Mouse (Mus musculus) small intestine, adult 10 weeks (tissue): Measurements from ENCODE around the gene Btbd8. TPM values are rescaled to one million over a fixed set of nuclear protein-coding genes. Genes with fewer than 3 reads are reported as not detected.

Experiments
- polyA plus RNA-seq: library from polyadenylated mRNA; stranded (reverse); fragments of 350-450 nt; fragmentation: Illumina TruSeq; extraction: RNeasy Lipid Tissue Mini Kit (QIAGEN cat#74804); gene quantifications from one replicate; pipeline ENCODE4 v1.2.3, GENCODE M21; 2014; ENCODE audit warnings: low replicate concordance

The Btbd8 gene
- polyA plus RNA-seq = 7.9 TPM

GRCm38 (mm10) chr5:107437464-107438281, at the start of gene Btbd8:
TSS of gene Btbd8 (plus strand) at chr5:107437997.

DNA sequence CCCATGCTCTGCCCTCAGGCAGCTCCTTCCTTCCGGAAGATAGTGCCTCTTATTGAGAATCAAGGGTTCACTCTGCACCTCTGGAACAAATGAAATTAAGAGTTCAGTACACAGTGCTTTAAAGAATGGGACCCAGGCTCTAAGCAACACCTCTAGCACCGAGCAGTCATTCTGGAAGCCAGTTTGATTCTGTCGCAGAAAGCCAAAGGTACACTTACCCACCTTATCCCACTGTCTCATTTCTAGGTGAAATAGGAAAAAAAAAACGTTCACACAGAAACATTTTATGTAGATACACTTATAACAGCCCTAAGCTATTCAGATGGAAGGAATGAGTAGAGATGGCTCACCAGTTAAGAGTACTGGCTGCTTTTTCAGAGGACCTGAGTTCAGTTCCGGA, 35.4 kb upstream of the Btbd8 start, which contains the start of gene Ephx4:
Gene Ephx4 (plus strand): TSS at position 301 of the 400 bp plus-strand sequence.

GRCm38 (mm10) chr5:107431249-107431648, 6.5 kb upstream of the Btbd8 start, which contains the start of gene Lpcat2b:
TSS of gene Lpcat2b (plus strand) at chr5:107431549.

GRCm38 (mm10) chr5:107507321-107507720, 69.5 kb downstream of the Btbd8 start, which contains the start of gene Gm42669:
TSS of gene Gm42669 (plus strand) at chr5:107507621.

DNA sequence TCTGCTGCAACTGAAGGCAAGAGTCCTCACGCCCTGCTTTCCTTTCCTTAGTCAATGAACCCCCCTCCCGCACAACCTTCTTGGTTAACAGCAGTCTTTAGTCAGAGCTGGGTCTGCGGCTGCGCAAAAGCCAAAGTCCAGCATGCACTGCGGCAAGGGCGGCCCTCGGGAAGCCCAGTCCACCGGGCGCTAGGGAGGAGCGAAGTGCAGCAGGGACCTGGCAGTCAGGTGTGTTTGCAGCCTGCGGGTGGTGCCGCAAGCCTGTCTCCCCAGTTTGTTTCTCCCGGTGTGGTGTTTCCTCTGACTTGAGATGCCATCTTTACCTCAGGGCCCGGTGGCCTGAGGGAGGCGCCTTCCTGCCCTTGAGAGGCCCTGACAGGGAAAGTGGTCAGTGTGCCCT, 96.8 kb downstream of the Btbd8 start, which contains the start of gene 1700028K03Rik:
Gene 1700028K03Rik (plus strand): TSS at position 129 of the 400 bp plus-strand sequence.

Other genes with a start within 250 kb of the Btbd8 start
- 6.8 TPM for gene Tgfbr3, start 148.4 kb upstream of the Btbd8 start, polyA plus RNA-seq
- 1.1 TPM for gene Brdt, start 106.8 kb upstream of the Btbd8 start, polyA plus RNA-seq
- 1.2 TPM for gene Ephx4, start 35.3 kb upstream of the Btbd8 start, polyA plus RNA-seq
- not detected for gene Lpcat2b, start 6.4 kb upstream of the Btbd8 start, polyA plus RNA-seq
- gene Gm42669, start 69.6 kb downstream of the Btbd8 start, polyA plus RNA-seq = not detected
- 0.22 TPM for gene 1700028K03Rik, start 96.7 kb downstream of the Btbd8 start, polyA plus RNA-seq
- 10.0 TPM for gene Rpap2, start 159.4 kb downstream of the Btbd8 start, polyA plus RNA-seq
- 14.8 TPM for gene Glmn, start 159.9 kb downstream of the Btbd8 start, polyA plus RNA-seq